Mouse (Mus musculus): ENCODE results near the gene Zc3h15. TPM values are rescaled to one million over a fixed set of nuclear protein-coding genes. Genes with fewer than 3 reads are reported as not detected.

Gene Zc3h15
- polyA plus RNA-seq, 1 experiment from 2014 or later, result 142 TPM

DNA sequence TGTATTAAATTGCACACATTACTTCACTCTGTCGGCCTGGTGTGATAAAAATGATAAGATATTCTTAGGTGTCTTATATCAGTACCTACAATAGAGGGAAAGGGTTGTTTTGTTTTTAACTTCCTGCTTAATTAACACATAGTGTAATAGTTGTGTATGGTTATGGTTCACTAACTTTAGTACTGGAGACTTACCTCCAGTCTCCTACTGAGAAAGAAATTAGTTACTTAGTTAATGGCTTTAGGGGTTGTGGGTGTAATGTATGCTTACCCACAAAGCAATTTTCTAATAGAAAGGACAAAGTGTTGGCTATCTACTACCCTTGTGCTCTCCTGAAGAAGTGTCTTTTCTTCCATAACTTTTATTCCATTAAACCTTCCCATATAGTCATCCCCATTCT is 23.8 kb downstream of the Zc3h15 start:
- Histone ChIP-seq H3K9ac (replicated peaks; ENCODE audit: low read depth, low read length) (no peak overlapping the region), H3K4me3 (ENCODE audit: low read depth, low read length) (no peak overlapping the region), H3K27ac (ENCODE audit: low read length) (no peak overlapping the region), H3K9me3 (ENCODE audit: control insufficient read depth, low read depth, low read length) (no peaks in the 10 kb centered on the region), H3K4me1 (ENCODE audit: control insufficient read depth, insufficient read depth, low read length) (no peaks in the 10 kb centered on the region), H3K4me2 (replicated peaks; ENCODE audit: low read depth, low read length) (no peak overlapping the region), H3K27me3 (ENCODE audit: control insufficient read depth, insufficient read depth, low read length) (no peaks in the 10 kb centered on the region), H3K36me3 (ENCODE audit: control insufficient read depth, insufficient read depth, low read length) (peaks cover 14% of the 10 kb centered on the region)
- 86% methylated on average over 1 of the region's 1 CpGs for WGBS
- no peak for ATAC-seq (ENCODE audit: insufficient number of reproducible peaks, insufficient read depth, low FRiP score, low read depth)

DNA sequence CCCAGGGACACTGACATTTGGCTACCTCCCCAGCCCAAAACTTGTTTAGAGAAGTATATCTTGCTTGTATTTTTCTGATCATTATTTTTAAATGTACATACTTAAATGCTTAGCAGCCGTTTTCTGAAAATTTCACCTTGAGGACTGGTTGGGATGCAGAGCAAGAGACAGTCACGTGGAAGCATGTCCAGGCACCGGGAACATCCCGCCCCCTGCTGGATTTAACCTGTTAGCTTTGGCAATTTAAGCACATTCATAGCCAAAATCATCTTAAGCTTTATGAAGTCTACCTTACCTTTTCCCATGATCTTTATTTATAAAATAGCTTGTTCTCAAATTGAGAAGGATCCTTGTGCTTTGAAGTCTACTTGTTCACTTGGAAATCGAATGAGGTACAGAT is 25.8 kb downstream of the Zc3h15 start:
- Histone ChIP-seq H3K9me3 (ENCODE audit: control insufficient read depth, low read depth, low read length) (no peaks in the 10 kb centered on the region), H3K27ac (ENCODE audit: low read length) (no peak overlapping the region), H3K9ac (replicated peaks; ENCODE audit: low read depth, low read length) (no peak overlapping the region), H3K4me1 (ENCODE audit: control insufficient read depth, insufficient read depth, low read length) (no peaks in the 10 kb centered on the region), H3K4me2 (replicated peaks; ENCODE audit: low read depth, low read length) (no peak overlapping the region), H3K4me3 (ENCODE audit: low read depth, low read length) (no peak overlapping the region), H3K27me3 (ENCODE audit: control insufficient read depth, insufficient read depth, low read length) (no peaks in the 10 kb centered on the region), H3K36me3 (ENCODE audit: control insufficient read depth, insufficient read depth, low read length) (peaks cover 10% of the 10 kb centered on the region)
- WGBS, result 82% methylated on average over 5 of the region's 5 CpGs
- ATAC-seq (ENCODE audit: insufficient number of reproducible peaks, insufficient read depth, low FRiP score, low read depth), result no peak

DNA sequence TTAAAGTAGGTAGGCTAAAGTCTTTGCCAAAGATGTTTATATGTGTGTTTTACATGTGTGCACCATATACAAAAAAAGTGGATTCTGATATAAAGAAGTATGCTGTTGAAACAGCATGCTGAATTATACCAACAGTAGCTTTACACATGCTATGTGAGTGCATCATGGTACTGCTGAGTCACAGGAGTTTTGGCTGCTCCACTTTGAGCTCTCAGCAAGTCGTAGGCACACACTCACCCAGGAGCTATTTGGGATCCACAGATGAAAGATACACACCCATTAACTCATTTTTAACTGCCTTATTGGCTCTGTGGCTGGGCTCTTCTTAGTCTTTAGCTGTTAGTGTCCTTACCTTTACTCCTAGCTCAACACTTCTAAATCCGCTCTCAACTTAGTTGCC is 27.6 kb downstream of the Zc3h15 start:
- Histone ChIP-seq H3K27ac (ENCODE audit: low read length) (no peak overlapping the region), H3K9me3 (ENCODE audit: control insufficient read depth, low read depth, low read length) (no peaks in the 10 kb centered on the region), H3K36me3 (ENCODE audit: control insufficient read depth, insufficient read depth, low read length) (peaks cover 10% of the 10 kb centered on the region), H3K4me2 (replicated peaks; ENCODE audit: low read depth, low read length) (no peak overlapping the region), H3K4me1 (ENCODE audit: control insufficient read depth, insufficient read depth, low read length) (0 out of 2 replicates have a peak, but pooled peaks cover 3% of the 10 kb centered on the region), H3K9ac (replicated peaks; ENCODE audit: low read depth, low read length) (no peak overlapping the region), H3K4me3 (ENCODE audit: low read depth, low read length) (no peak overlapping the region), H3K27me3 (ENCODE audit: control insufficient read depth, insufficient read depth, low read length) (no peaks in the 10 kb centered on the region)
- ATAC-seq (ENCODE audit: insufficient number of reproducible peaks, insufficient read depth, low FRiP score, low read depth), result no peak
- WGBS, result 90% methylated on average over 2 of the region's 2 CpGs

GRCm38 (mm10) chr2:83673067-83673466 is 28.8 kb downstream of the Zc3h15 start:
- 69% methylated on average over 7 of the region's 7 CpGs for WGBS
- no peak overlapping the region for H3K4me3 ChIP-seq (ENCODE audit: low read depth, low read length)
- ATAC-seq (ENCODE audit: insufficient number of reproducible peaks, insufficient read depth, low FRiP score, low read depth), result no peak

DNA sequence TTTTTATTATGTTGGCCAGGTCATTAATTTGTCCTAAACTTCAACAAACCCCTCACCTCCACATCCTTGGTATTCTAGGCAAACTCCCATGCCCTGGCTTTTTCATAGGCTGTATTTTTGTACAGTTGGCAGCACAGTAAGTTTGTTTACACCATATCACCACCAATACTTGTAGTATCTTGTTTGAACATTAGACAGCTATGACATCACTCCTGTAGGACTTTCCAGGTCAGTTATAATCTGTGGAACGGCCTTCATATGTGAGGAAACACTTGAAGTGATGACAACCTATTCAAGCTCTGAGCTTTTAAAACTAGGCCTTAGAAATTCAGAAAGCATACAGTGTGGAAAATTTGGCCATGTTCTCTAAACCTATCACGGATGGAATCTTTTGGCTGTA is 29.6 kb downstream of the Zc3h15 start:
- Histone ChIP-seq H3K9ac (replicated peaks; ENCODE audit: low read depth, low read length) (no peak overlapping the region), H3K4me3 (ENCODE audit: low read depth, low read length) (no peak overlapping the region), H3K4me1 (ENCODE audit: control insufficient read depth, insufficient read depth, low read length) (0 out of 2 replicates have a peak, but pooled peaks cover 3% of the 10 kb centered on the region), H3K27me3 (ENCODE audit: control insufficient read depth, insufficient read depth, low read length) (no peaks in the 10 kb centered on the region), H3K36me3 (ENCODE audit: control insufficient read depth, insufficient read depth, low read length) (peaks cover 10% of the 10 kb centered on the region), H3K9me3 (ENCODE audit: control insufficient read depth, low read depth, low read length) (no peaks in the 10 kb centered on the region), H3K4me2 (replicated peaks; ENCODE audit: low read depth, low read length) (no peak overlapping the region), H3K27ac (ENCODE audit: low read length) (no peak overlapping the region)
- no peak for ATAC-seq (ENCODE audit: insufficient number of reproducible peaks, insufficient read depth, low FRiP score, low read depth)
- 88% methylated on average over 2 of the region's 2 CpGs for WGBS

More at GRCm38 (mm10) chr2:83673067-83673466, 28.8 kb downstream of the Zc3h15 start:
- Histone ChIP-seq H3K4me2 (replicated peaks; ENCODE audit: low read depth, low read length) (no peak overlapping the region), H3K27me3 (ENCODE audit: control insufficient read depth, insufficient read depth, low read length) (no peaks in the 10 kb centered on the region), H3K9me3 (ENCODE audit: control insufficient read depth, low read depth, low read length) (no peaks in the 10 kb centered on the region), H3K27ac (ENCODE audit: low read length) (no peak overlapping the region), H3K36me3 (ENCODE audit: control insufficient read depth, insufficient read depth, low read length) (peaks cover 10% of the 10 kb centered on the region), H3K4me1 (ENCODE audit: control insufficient read depth, insufficient read depth, low read length) (0 out of 2 replicates have a peak, but pooled peaks cover 3% of the 10 kb centered on the region), H3K9ac (replicated peaks; ENCODE audit: low read depth, low read length) (no peak overlapping the region)

- WGBS, result 84% methylated on average over 7 of the region's 7 CpGs
Observed at GRCm38 (mm10) chr2:83674421-83674820, 30.2 kb downstream of the Zc3h15 start.

DNA sequence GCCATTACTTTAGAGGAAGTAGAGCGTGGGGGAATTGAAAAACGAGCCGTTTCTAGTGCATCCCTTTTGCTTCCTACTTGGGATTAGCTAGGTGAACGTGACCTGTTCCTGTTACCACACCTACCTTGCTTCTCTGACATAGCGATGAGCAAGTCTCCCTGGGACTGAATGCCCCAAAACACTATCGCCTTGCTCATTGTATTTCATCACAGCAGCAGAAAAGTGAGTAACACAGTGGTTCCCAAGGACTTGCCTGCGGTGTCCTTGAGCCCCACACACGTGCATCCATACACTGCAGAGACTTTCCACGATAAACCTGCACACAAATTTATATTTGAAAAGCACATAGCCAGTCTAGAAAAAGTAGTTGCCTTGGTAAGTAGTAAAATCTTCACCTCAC is 30.7 kb downstream of the Zc3h15 start:
- Histone ChIP-seq H3K9me3 (ENCODE audit: control insufficient read depth, low read depth, low read length) (no peaks in the 10 kb centered on the region), H3K4me3 (ENCODE audit: low read depth, low read length) (no peak overlapping the region), H3K27me3 (ENCODE audit: control insufficient read depth, insufficient read depth, low read length) (no peaks in the 10 kb centered on the region), H3K4me1 (ENCODE audit: control insufficient read depth, insufficient read depth, low read length) (0 out of 2 replicates have a peak, but pooled peaks cover 3% of the 10 kb centered on the region), H3K9ac (replicated peaks; ENCODE audit: low read depth, low read length) (no peak overlapping the region), H3K4me2 (replicated peaks; ENCODE audit: low read depth, low read length) (no peak overlapping the region), H3K36me3 (ENCODE audit: control insufficient read depth, insufficient read depth, low read length) (peaks cover 6% of the 10 kb centered on the region), H3K27ac (ENCODE audit: low read length) (no peak overlapping the region)
- no peak for ATAC-seq (ENCODE audit: insufficient number of reproducible peaks, insufficient read depth, low FRiP score, low read depth)
- 89% methylated on average over 9 of the region's 9 CpGs for WGBS

More at GRCm38 (mm10) chr2:83674421-83674820, 30.2 kb downstream of the Zc3h15 start:
- peaks cover 10% of the 10 kb centered on the region for H3K36me3 ChIP-seq (ENCODE audit: control insufficient read depth, insufficient read depth, low read length)
- ATAC-seq (ENCODE audit: insufficient number of reproducible peaks, insufficient read depth, low FRiP score, low read depth), result no peak
- H3K4me1 ChIP-seq (ENCODE audit: control insufficient read depth, insufficient read depth, low read length), result 0 out of 2 replicates have a peak, but pooled peaks cover 3% of the 10 kb centered on the region
- no peaks in the 10 kb centered on the region for H3K27me3 ChIP-seq (ENCODE audit: control insufficient read depth, insufficient read depth, low read length)
- no peak overlapping the region for H3K4me3 ChIP-seq (ENCODE audit: low read depth, low read length)
- H3K27ac ChIP-seq (ENCODE audit: low read length), result no peak overlapping the region
- no peaks in the 10 kb centered on the region for H3K9me3 ChIP-seq (ENCODE audit: control insufficient read depth, low read depth, low read length)
- no peak overlapping the region for H3K4me2 ChIP-seq (replicated peaks; ENCODE audit: low read depth, low read length)
- no peak overlapping the region for H3K9ac ChIP-seq (replicated peaks; ENCODE audit: low read depth, low read length)

- Histone ChIP-seq H3K4me2 (replicated peaks; ENCODE audit: low read depth, low read length) (no peak overlapping the region), H3K9ac (replicated peaks; ENCODE audit: low read depth, low read length) (no peak overlapping the region), H3K36me3 (ENCODE audit: control insufficient read depth, insufficient read depth, low read length) (peaks cover 6% of the 10 kb centered on the region), H3K4me1 (ENCODE audit: control insufficient read depth, insufficient read depth, low read length) (0 out of 2 replicates have a peak, but pooled peaks cover 3% of the 10 kb centered on the region), H3K9me3 (ENCODE audit: control insufficient read depth, low read depth, low read length) (no peaks in the 10 kb centered on the region), H3K27ac (ENCODE audit: low read length) (no peak overlapping the region), H3K27me3 (ENCODE audit: control insufficient read depth, insufficient read depth, low read length) (no peaks in the 10 kb centered on the region), H3K4me3 (ENCODE audit: low read depth, low read length) (no peak overlapping the region)
- ATAC-seq (ENCODE audit: insufficient number of reproducible peaks, insufficient read depth, low FRiP score, low read depth), result no peak
- WGBS, result 59% methylated on average over 5 of the region's 5 CpGs
Observed at GRCm38 (mm10) chr2:83675681-83676080, 31.4 kb downstream of the Zc3h15 start.

DNA sequence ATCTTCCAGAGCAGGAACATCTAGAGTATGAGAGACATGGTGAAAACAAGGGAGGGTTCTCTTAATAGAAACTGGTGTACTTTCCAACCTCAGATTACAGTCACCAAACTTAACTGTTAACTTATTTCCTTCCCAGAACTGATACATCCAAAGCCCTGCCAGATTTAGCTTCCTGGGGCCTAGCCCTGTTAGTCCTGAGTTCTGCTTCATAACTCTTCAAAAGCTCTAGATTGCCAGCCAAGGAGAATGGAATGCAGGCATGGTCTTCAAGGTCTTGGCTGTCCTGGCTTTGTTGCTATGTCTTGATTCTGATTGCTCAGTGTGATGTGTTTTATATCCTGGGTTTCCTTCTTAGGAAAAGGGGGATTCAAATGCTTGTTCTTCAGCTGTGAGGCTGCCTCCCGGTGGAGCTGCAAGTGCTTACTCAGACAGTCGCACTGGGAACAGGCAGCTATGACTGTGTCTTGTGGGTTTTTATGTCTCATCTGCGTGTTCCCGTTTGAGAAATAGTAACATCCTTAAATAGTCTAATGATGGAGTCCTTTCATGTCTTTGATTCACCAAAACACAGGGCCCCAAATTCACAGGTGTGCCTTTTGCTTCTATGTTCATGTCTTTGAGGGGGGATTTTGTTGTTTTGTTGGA is 32.1 kb downstream of the Zc3h15 start:
- WGBS, result 77% methylated on average over 4 of the region's 4 CpGs
- Histone ChIP-seq H3K36me3 (ENCODE audit: control insufficient read depth, insufficient read depth, low read length) (peaks cover 6% of the 10 kb centered on the region), H3K9me3 (ENCODE audit: control insufficient read depth, low read depth, low read length) (no peaks in the 10 kb centered on the region), H3K27me3 (ENCODE audit: control insufficient read depth, insufficient read depth, low read length) (no peaks in the 10 kb centered on the region), H3K4me1 (ENCODE audit: control insufficient read depth, insufficient read depth, low read length) (0 out of 2 replicates have a peak, but pooled peaks cover 3% of the 10 kb centered on the region), H3K4me3 (ENCODE audit: low read depth, low read length) (no peak overlapping the region), H3K27ac (ENCODE audit: low read length) (no peak overlapping the region), H3K9ac (replicated peaks; ENCODE audit: low read depth, low read length) (no peak overlapping the region), H3K4me2 (replicated peaks; ENCODE audit: low read depth, low read length) (no peak overlapping the region)
- ATAC-seq (ENCODE audit: insufficient number of reproducible peaks, insufficient read depth, low FRiP score, low read depth), result no peak

Measured in stomach, embryonic 14.5 days (tissue).